Mouse (Mus musculus) cerebellum, adult 2 months (tissue): ENCODE measurements around the gene Spon2.

Experiments used
- CTCF ChIP-seq: fragments of 200-500 bp; IDR thresholded peaks from 2 replicates; pipeline ENCODE4 v1.5.1; 2011; ENCODE audit warnings: low read depth, mild to moderate bottlenecking, control low read depth, low read length, moderate library complexity, borderline replicate concordance; ENCODE audit not compliant: insufficient read depth
- POLR2A ChIP-seq: fragments of 200-500 bp; IDR thresholded peaks from 2 replicates; pipeline ENCODE4 v1.6.1; 2011; ENCODE audit warnings: low read length, control low read depth, borderline replicate concordance; ENCODE audit not compliant: insufficient read depth

- no peak for TF ChIP-seq CTCF
- no peak for TF ChIP-seq POLR2A
These were observed 29.9 kb upstream of the Spon2 start for GRCm38 (mm10) chr5:33248186-33248585.
